Mouse (Mus musculus) MEL (cell line): ENCODE measurements at regions not wholly inside any gene's neighbourhood (a gene's known extent, or its start where the extent isn't known, plus 50 kb on each side); places are given as distances from the start of the nearest gene placed in this dataset.

Experiments used
- DNase-seq: peaks from one replicate; pipeline ENCODE4 v3.0.0; 2011; ENCODE audit warnings: low read depth, low spot score
- H3K27ac ChIP-seq: 2 replicates; pipeline ENCODE4 v1.5.1; 2012; ENCODE audit warnings: low read depth, mild to moderate bottlenecking, control low read depth, low read length, moderate library complexity; ENCODE audit not compliant: control insufficient read depth
- H3K27me3 ChIP-seq, 2 experiments: fragments of 150-350 bp in 1 of 2; sonication (generic) in 1 of 2; 2 replicates each; pipeline ENCODE4 v1.6.1; 2012; ENCODE audit warnings: low read length in 2 of 2, mild to moderate bottlenecking in 2 of 2, improper control_type of control experiment in 1 of 2, moderate library complexity in 1 of 2; ENCODE audit not compliant: insufficient read depth in 2 of 2, control insufficient read depth in 1 of 2
- H3K36me3 ChIP-seq, 2 experiments: 2 replicates each; pipeline ENCODE4 v1.6.1; 2012 to 2014; ENCODE audit warnings: low read length in 2 of 2, improper control_type of control experiment in 1 of 2, inconsistent platforms in 1 of 2, mild to moderate bottlenecking in 1 of 2; ENCODE audit not compliant: insufficient read depth in 2 of 2, control insufficient read depth in 1 of 2
- H3K4me1 ChIP-seq, 2 experiments: fragments of 150-350 bp in 1 of 2; sonication (generic) in 1 of 2; 2 replicates each; pipeline ENCODE4 v1.6.1; 2012; ENCODE audit warnings: low read length in 2 of 2, improper control_type of control experiment in 1 of 2, mild to moderate bottlenecking in 1 of 2; ENCODE audit not compliant: insufficient read depth in 2 of 2, control insufficient read depth in 1 of 2
- H3K4me3 ChIP-seq, 2 experiments: fragments of 150-350 bp in 1 of 2; sonication (generic) in 1 of 2; 2 replicates each; pipeline ENCODE4 v1.5.1; 2012; ENCODE audit warnings: low read depth in 2 of 2, low read length in 2 of 2, mild to moderate bottlenecking in 2 of 2, moderate library complexity in 2 of 2, control low read depth in 1 of 2, improper control_type of control experiment in 1 of 2; ENCODE audit not compliant: control insufficient read depth in 1 of 2, insufficient read depth in 1 of 2
- H3K79me2 ChIP-seq: 2 replicates; pipeline ENCODE4 v1.6.1; 2012; ENCODE audit warnings: mild to moderate bottlenecking, low read length, moderate library complexity; ENCODE audit not compliant: control insufficient read depth, poor library complexity, insufficient read depth
- H3K9ac ChIP-seq: 2 replicates; pipeline ENCODE4 v1.6.1; 2012; ENCODE audit warnings: low read depth, mild to moderate bottlenecking, control low read depth, low read length, moderate library complexity; ENCODE audit not compliant: control insufficient read depth, poor library complexity, severe bottlenecking
- H3K9me3 ChIP-seq: fragments of 150-350 bp; sonication (generic); replicated peaks from 2 replicates; pipeline ENCODE4 v1.6.1; 2012; ENCODE audit warnings: mild to moderate bottlenecking, low read length, improper control_type of control experiment, moderate library complexity; ENCODE audit not compliant: insufficient read depth
- BHLHE40 ChIP-seq: IDR thresholded peaks from 2 replicates; pipeline ENCODE4 v1.6.1; 2012; ENCODE audit warnings: low read depth, mild to moderate bottlenecking, inconsistent platforms, low read length, improper control_type of control experiment, borderline replicate concordance
- CHD2 ChIP-seq: IDR thresholded peaks from 2 replicates; pipeline ENCODE4 v1.6.1; 2011; ENCODE audit warnings: low read length, improper control_type of control experiment
- E2F4 ChIP-seq: IDR thresholded peaks from 2 replicates; pipeline ENCODE4 v1.6.1; 2011; ENCODE audit warnings: low read depth, low read length, improper control_type of control experiment, borderline replicate concordance
- EP300 ChIP-seq, 2 experiments: IDR thresholded peaks; 2 replicates each; pipeline ENCODE4 v1.6.1; 2011; ENCODE audit warnings: improper control_type of control experiment in 2 of 2, low read length in 2 of 2, low read depth in 1 of 2, mild to moderate bottlenecking in 1 of 2
- GABPA ChIP-seq: IDR thresholded peaks from 2 replicates; pipeline ENCODE4 v1.6.1; 2012; ENCODE audit warnings: low read depth, mild to moderate bottlenecking, inconsistent platforms, low read length, improper control_type of control experiment, moderate library complexity
- JUND ChIP-seq: IDR thresholded peaks from 2 replicates; pipeline ENCODE4 v1.6.1; 2011; ENCODE audit warnings: low read depth, mild to moderate bottlenecking, improper control_type of control experiment, low read length
- KAT2A ChIP-seq: conservative IDR thresholded peaks from 2 replicates; pipeline ENCODE4 v1.6.1; 2012; ENCODE audit warnings: low read depth, low read length, improper control_type of control experiment, inconsistent platforms
- MAFK ChIP-seq: IDR thresholded peaks from 2 replicates; pipeline ENCODE4 v1.6.1; 2011; ENCODE audit warnings: low read depth, mild to moderate bottlenecking, low read length, improper control_type of control experiment, borderline replicate concordance
- MAZ ChIP-seq: IDR thresholded peaks from 2 replicates; pipeline ENCODE4 v1.6.1; 2012; ENCODE audit warnings: low read depth, mild to moderate bottlenecking, inconsistent platforms, low read length, improper control_type of control experiment
- MEF2A ChIP-seq: IDR thresholded peaks from 2 replicates; pipeline ENCODE4 v1.6.1; 2014; ENCODE audit warnings: low read depth, mild to moderate bottlenecking, inconsistent platforms, low read length, improper control_type of control experiment; ENCODE audit not compliant: poor library complexity, insufficient replicate concordance, severe bottlenecking; ENCODE audit errors: extremely low read depth
- MYC ChIP-seq: IDR thresholded peaks from 2 replicates; pipeline ENCODE4 v1.6.1; 2011; ENCODE audit warnings: low read depth, mild to moderate bottlenecking, low read length, improper control_type of control experiment, moderate library complexity
- NELFE ChIP-seq: IDR thresholded peaks from 2 replicates; pipeline ENCODE4 v1.6.1; 2011; ENCODE audit warnings: low read depth, low read length, improper control_type of control experiment
- POLR2AphosphoS2 ChIP-seq: IDR thresholded peaks from 2 replicates; pipeline ENCODE4 v1.6.1; 2011; ENCODE audit warnings: low read length, improper control_type of control experiment
- RAD21 ChIP-seq: IDR thresholded peaks from 2 replicates; pipeline ENCODE4 v1.6.1; 2011; ENCODE audit warnings: mild to moderate bottlenecking, low read depth, low read length, improper control_type of control experiment
- SIN3A ChIP-seq: IDR thresholded peaks from 2 replicates; pipeline ENCODE4 v1.6.1; 2012; ENCODE audit warnings: low read length, improper control_type of control experiment, inconsistent platforms
- SMC3 ChIP-seq: IDR thresholded peaks from 2 replicates; pipeline ENCODE4 v1.6.1; 2011; ENCODE audit warnings: low read depth, low read length, improper control_type of control experiment
- TAL1 ChIP-seq: IDR thresholded peaks from 2 replicates; pipeline ENCODE4 v1.6.1; 2012; ENCODE audit warnings: mild to moderate bottlenecking, inconsistent platforms, low read length, moderate library complexity, mixed read lengths
- TBP ChIP-seq: IDR thresholded peaks from 2 replicates; pipeline ENCODE4 v1.8.0; 2011; ENCODE audit warnings: low read depth, low read length, improper control_type of control experiment
- TCF12 ChIP-seq: IDR thresholded peaks from 2 replicates; pipeline ENCODE4 v1.6.1; 2014; ENCODE audit warnings: low read depth, mild to moderate bottlenecking, inconsistent platforms, low read length, improper control_type of control experiment, moderate library complexity
- UBTF ChIP-seq: IDR thresholded peaks from 2 replicates; pipeline ENCODE4 v1.6.1; 2012; ENCODE audit warnings: low read depth, mild to moderate bottlenecking, inconsistent platforms, low read length, improper control_type of control experiment, moderate library complexity, borderline replicate concordance; ENCODE audit not compliant: insufficient read depth
- USF1 ChIP-seq: IDR thresholded peaks from 2 replicates; pipeline ENCODE4 v1.6.1; 2014; ENCODE audit warnings: low read depth, mild to moderate bottlenecking, inconsistent platforms, low read length, improper control_type of control experiment, moderate library complexity
- ZKSCAN1 ChIP-seq: IDR thresholded peaks from 2 replicates; pipeline ENCODE4 v1.6.1; 2012; ENCODE audit warnings: low read depth, mild to moderate bottlenecking, inconsistent platforms, low read length, improper control_type of control experiment, moderate library complexity
- ZNF384 ChIP-seq: IDR thresholded peaks from 2 replicates; pipeline ENCODE4 v1.6.1; 2012; ENCODE audit warnings: low read depth, mild to moderate bottlenecking, inconsistent platforms, low read length, improper control_type of control experiment

DNA sequence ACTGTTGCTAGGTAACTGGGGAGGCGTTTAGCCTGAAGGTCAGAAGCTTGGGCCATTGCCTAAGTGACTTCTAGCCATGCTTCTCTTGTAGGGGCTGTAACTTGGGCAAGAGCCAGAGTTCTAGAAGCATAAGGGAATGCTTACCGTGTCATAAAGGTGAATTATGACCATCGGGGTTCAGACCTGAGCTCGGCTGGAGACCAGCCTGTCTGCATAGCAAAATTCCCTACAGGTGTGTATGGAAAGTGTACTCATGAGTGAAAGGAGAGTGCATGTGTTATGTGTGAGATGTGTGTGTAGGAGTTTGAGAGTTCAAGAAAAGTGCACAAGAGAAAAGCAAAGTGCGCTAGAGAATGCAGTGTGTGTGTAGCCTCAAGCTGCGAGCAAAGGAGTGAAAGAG, 692.7 kb upstream of the Cox7c start:
- no peak overlapping the region for H3K9ac ChIP-seq
- H3K9me3 ChIP-seq = no peaks in the 10 kb centered on the region
- no peaks in the 10 kb centered on the region for H3K4me1 ChIP-seq
- TF ChIP-seq CHD2 (no peak), MAFK (no peak), TAL1 (no peak), SIN3A (no peak), MYC (no peak), JUND (no peak), KAT2A (no peak), SMC3 (no peak), TBP (no peak), ZNF384 (no peak), BHLHE40 (no peak), GABPA (no peak), NELFE (no peak), MEF2A (no peak), E2F4 (no peak), ZKSCAN1 (no peak), EP300 (IDR thresholded peaks at IDR 0.05; ENCODE audit: low read depth in 1 of 2, low read length in 2 of 2) (no peak), MAZ (no peak)
- H3K4me3 ChIP-seq = no peak overlapping the region
- H3K27me3 ChIP-seq = no peaks in the 10 kb centered on the region
- DNase-seq = no peak
- H3K36me3 ChIP-seq = no peaks in the 10 kb centered on the region
- no peaks in the 10 kb centered on the region for H3K79me2 ChIP-seq
- H3K27ac ChIP-seq = no peak overlapping the region

DNA sequence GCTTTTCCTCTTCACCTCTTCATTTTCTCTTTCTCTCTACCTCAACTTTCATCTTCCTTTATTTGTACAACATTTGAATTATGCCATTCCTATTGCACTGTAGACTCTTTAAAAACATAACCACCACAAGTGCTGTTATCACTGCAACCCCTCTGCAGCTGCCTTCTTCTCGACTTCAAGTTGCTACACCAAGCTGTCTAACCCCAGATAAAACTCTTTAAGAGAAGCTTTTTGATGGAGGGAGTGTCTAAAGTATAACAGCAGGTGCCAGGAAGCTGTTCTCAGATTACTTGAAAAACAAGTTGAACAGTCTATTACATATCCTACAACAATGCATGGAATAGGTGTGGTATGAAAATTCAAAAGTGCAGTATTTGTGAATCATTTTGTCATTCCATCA, 681.7 kb upstream of the Cox7c start:
- H3K36me3 ChIP-seq = no peaks in the 10 kb centered on the region; a peak in 1 of 4 replicates
- no peak overlapping the region for H3K27ac ChIP-seq
- H3K9ac ChIP-seq = no peak overlapping the region
- H3K79me2 ChIP-seq = no peaks in the 10 kb centered on the region
- H3K4me1 ChIP-seq = peaks cover 0 to 2% of the 10 kb centered on the region in 2 experiments; a peak in 1 of 4 replicates
- DNase-seq = peak; percentile 58
- H3K4me3 ChIP-seq = no peak overlapping the region
- H3K27me3 ChIP-seq = no peaks in the 10 kb centered on the region
- TF ChIP-seq RAD21 = no peak
- peak; percentile 68; the same call in 1 of the 2 replicates for TF ChIP-seq TCF12
- no peak for TF ChIP-seq CHD2
- peak; percentile 41 for TF ChIP-seq TAL1
- TF ChIP-seq EP300 (IDR thresholded peaks at IDR 0.05; ENCODE audit: low read depth in 1 of 2, low read length in 2 of 2) = peak; percentile 36 to 66
- TF ChIP-seq UBTF = no peak
- no peak for TF ChIP-seq POLR2AphosphoS2
- TF ChIP-seq USF1 = no peak
- H3K9me3 ChIP-seq = no peaks in the 10 kb centered on the region
